Mouse (Mus musculus) ES-E14 (cell line): ENCODE results near the gene Antxrl. TPM values are rescaled to one million over a fixed set of nuclear protein-coding genes. Genes with fewer than 3 reads are reported as not detected.

Experiments
- DNase-seq: peaks from one replicate; pipeline ENCODE4 v3.0.0-alpha.2; 2013; ENCODE audit warnings: low read depth, low spot score
- H3K27ac ChIP-seq: 2 replicates; pipeline ENCODE4 v1.5.1; 2012; ENCODE audit warnings: low read depth, mild to moderate bottlenecking, low read length, moderate library complexity, mixed read lengths; ENCODE audit not compliant: poor library complexity, insufficient read depth, severe bottlenecking
- H3K36me3 ChIP-seq: 2 replicates; pipeline ENCODE4 v1.6.1; 2012; ENCODE audit warnings: mild to moderate bottlenecking, low read length, moderate library complexity, mixed read lengths; ENCODE audit not compliant: control insufficient read depth, poor library complexity, insufficient read depth, severe bottlenecking
- H3K4me1 ChIP-seq, 2 experiments: fragments of 150-350 bp in 1 of 2; sonication (generic) in 1 of 2; 2 replicates each; pipeline ENCODE4 v1.6.1; 2012; ENCODE audit warnings: low read length in 2 of 2, mild to moderate bottlenecking in 1 of 2, mixed read lengths in 1 of 2; ENCODE audit not compliant: control insufficient read depth in 2 of 2, insufficient read depth in 2 of 2, poor library complexity in 1 of 2
- H3K4me3 ChIP-seq, 2 experiments: fragments of 150-350 bp in 1 of 2; sonication (generic) in 1 of 2; 2 replicates each; pipeline ENCODE4 v1.5.1; 2012; ENCODE audit warnings: low read length in 2 of 2, low read depth in 1 of 2, mild to moderate bottlenecking in 1 of 2, mixed read lengths in 1 of 2; ENCODE audit not compliant: insufficient read depth in 1 of 2, poor library complexity in 1 of 2, severe bottlenecking in 1 of 2
- H3K9ac ChIP-seq: 2 replicates; pipeline ENCODE4 v1.6.1; 2012; ENCODE audit warnings: low read depth, mild to moderate bottlenecking, low read length, mixed read lengths; ENCODE audit not compliant: poor library complexity, insufficient read depth, severe bottlenecking
- H3K9me3 ChIP-seq: fragments of 150-350 bp; sonication (generic); 2 replicates; pipeline ENCODE4 v1.6.1; 2012; ENCODE audit warnings: low read depth, mild to moderate bottlenecking, low read length; ENCODE audit not compliant: control insufficient read depth, insufficient read depth
- CHD2 ChIP-seq: IDR thresholded peaks from 2 replicates; pipeline ENCODE4 v1.6.1; 2014; ENCODE audit warnings: mild to moderate bottlenecking, low read depth, low read length, inconsistent platforms
- HCFC1 ChIP-seq: IDR thresholded peaks from 2 replicates; pipeline ENCODE4 v1.6.1; 2012; ENCODE audit warnings: low read length, inconsistent platforms, borderline replicate concordance; ENCODE audit not compliant: insufficient read depth
- MAFK ChIP-seq: IDR thresholded peaks from 2 replicates; pipeline ENCODE4 v1.6.1; 2014; ENCODE audit warnings: mild to moderate bottlenecking, low read depth, low read length, inconsistent platforms; ENCODE audit not compliant: insufficient read depth
- ZC3H11A ChIP-seq: IDR thresholded peaks from 2 replicates; pipeline ENCODE4 v1.6.1; 2012; ENCODE audit warnings: low read depth, mild to moderate bottlenecking, inconsistent platforms, low read length, borderline replicate concordance
- ZNF384 ChIP-seq: IDR thresholded peaks from 2 replicates; pipeline ENCODE4 v1.6.1; 2012; ENCODE audit warnings: low read depth, low read length, inconsistent platforms
- in situ Hi-C, 2 experiments: fragments of 600-800 bp; cut with MboI; formaldehyde crosslinking; loops; one replicate each; pipeline ENCODE4 v1.15.1; 2025; ENCODE audit warnings: low sequenced_read_pairs in 2 of 2, inconsistent platforms in 1 of 2; ENCODE audit not compliant: unreplicated experiment in 2 of 2
- total RNA-seq: library from RNA; depleted of rRNA; stranded (reverse); fragments of 300-350 nt; gene quantifications from 2 replicates; pipeline ENCODE4 v1.2.3, GENCODE M21; 2012

Antxrl gene
- total RNA-seq, 1 experiment = not detected

GRCm38 (mm10) chr14:34091475-34091874, 39.0 kb downstream of the Antxrl start:
- Histone ChIP-seq H3K4me3 (no peak overlapping the region), H3K36me3 (no peaks in the 10 kb centered on the region), H3K9ac (no peak overlapping the region), H3K27ac (no peak overlapping the region), H3K9me3 (no peaks in the 10 kb centered on the region), H3K4me1 (no peaks in the 10 kb centered on the region)
- DNase-seq = no peak
- in situ Hi-C loops = loop anchor here (25.0 kb wide), 3 partner anchors 321 to 696 kb away; partner anchors contain the start of gene Ldb3 (in 2 of the 2)
- TF ChIP-seq HCFC1 = no peak
- no peak for TF ChIP-seq ZC3H11A
- no peak for TF ChIP-seq MAFK
- TF ChIP-seq ZNF384 = no peak
- no peak for TF ChIP-seq CHD2

GRCm38 (mm10) chr14:34092856-34093255, 40.3 kb downstream of the Antxrl start:
- Histone ChIP-seq H3K4me3 (no peak overlapping the region), H3K9me3 (no peaks in the 10 kb centered on the region), H3K27ac (no peak overlapping the region), H3K4me1 (no peaks in the 10 kb centered on the region), H3K36me3 (no peaks in the 10 kb centered on the region), H3K9ac (no peak overlapping the region)
- in situ Hi-C loops = loop anchor here (25.0 kb wide), 3 partner anchors 319 to 694 kb away; partner anchors contain the start of gene Ldb3 (in 2 of the 2)
- no peak for TF ChIP-seq ZNF384
- no peak for TF ChIP-seq ZC3H11A
- TF ChIP-seq HCFC1 = no peak
- TF ChIP-seq CHD2 = no peak
- no peak for DNase-seq

- no peak overlapping the region for H3K27ac ChIP-seq
- no peaks in the 10 kb centered on the region for H3K4me1 ChIP-seq
- H3K9ac ChIP-seq = no peak overlapping the region
- H3K9me3 ChIP-seq = no peaks in the 10 kb centered on the region
- no peaks in the 10 kb centered on the region for H3K36me3 ChIP-seq
- TF ChIP-seq ZNF384 (no peak), ZC3H11A (no peak), MAFK (no peak), HCFC1 (no peak), CHD2 (no peak)
- in situ Hi-C loops = loop anchor here (25.0 kb wide), 3 partner anchors 316 to 691 kb away; partner anchors contain the start of gene Ldb3 (in 2 of the 2)
- no peak overlapping the region for H3K4me3 ChIP-seq
- no peak for DNase-seq
Observed at GRCm38 (mm10) chr14:34096161-34096560, 43.7 kb downstream of the Antxrl start.

GRCm38 (mm10) chr14:34102601-34103000, 50.1 kb downstream of the Antxrl start, which contains the start of gene A630023A22Rik:
Gene A630023A22Rik, minus strand, starts transcription at chr14:34102754.
- in situ Hi-C loops = no loop called here
- Histone ChIP-seq H3K9me3 (no peaks in the 10 kb centered on the region), H3K4me1 (no peaks in the 10 kb centered on the region), H3K27ac (no peak within 1 kb of the TSS), H3K4me3 (no peak within 1 kb of the TSS), H3K9ac (no peak within 1 kb of the TSS), H3K36me3 (no peaks in the 10 kb centered on the region)
- DNase-seq = no peak
- TF ChIP-seq HCFC1 = no peak

GRCm38 (mm10) chr14:34103855-34104254, 51.3 kb downstream of the Antxrl start:
- no peak for DNase-seq
- no peaks in the 10 kb centered on the region for H3K4me1 ChIP-seq

More at GRCm38 (mm10) chr14:34103855-34104254, 51.3 kb downstream of the Antxrl start:
- Histone ChIP-seq H3K36me3 (no peaks in the 10 kb centered on the region), H3K27ac (no peak overlapping the region), H3K9ac (no peak overlapping the region), H3K4me3 (no peak overlapping the region), H3K9me3 (no peaks in the 10 kb centered on the region)
- in situ Hi-C loops = no loop called here
- no peak for TF ChIP-seq ZC3H11A
- TF ChIP-seq MAFK = no peak
- TF ChIP-seq ZNF384 = no peak
- no peak for TF ChIP-seq HCFC1
- TF ChIP-seq CHD2 = no peak
